Mouse (Mus musculus): ENCODE measurements at regions not wholly inside any gene's neighbourhood (a gene's known extent, or its start where the extent isn't known, plus 50 kb on each side); places are given as distances from the start of the nearest gene placed in this dataset.

GRCm38 (mm10) chr11:64655162-64655561, 218.7 kb upstream of the F930015N05Rik start:
- DNase-seq (ENCODE audit: low spot score) = peak; percentile 36

DNA sequence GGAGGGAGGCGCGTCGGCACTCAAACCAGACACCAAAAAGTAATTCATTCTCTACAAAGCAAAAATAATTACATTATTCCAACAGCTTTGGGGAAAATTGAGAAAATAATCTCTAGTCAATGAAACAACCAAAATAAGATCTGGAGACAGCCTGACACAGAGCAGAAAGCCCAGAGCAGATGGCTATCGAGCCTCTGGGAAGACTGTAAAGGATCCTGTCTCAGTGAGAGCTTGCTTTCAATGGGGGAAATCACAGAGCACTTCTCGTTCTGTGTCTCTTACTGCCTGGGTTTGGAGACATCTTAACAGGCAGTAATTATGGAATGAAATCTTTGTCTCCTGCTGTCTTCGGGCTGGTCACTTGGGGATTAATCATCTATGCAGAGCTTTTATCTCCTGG, 226.7 kb upstream of the F930015N05Rik start:
- no peak for DNase-seq (ENCODE audit: low spot score)

- no peak for DNase-seq (ENCODE audit: low spot score)
Observed at GRCm38 (mm10) chr11:64667010-64667409, 230.6 kb upstream of the F930015N05Rik start.

GRCm38 (mm10) chr11:64667521-64667920, 231.1 kb upstream of the F930015N05Rik start:
- no peak for DNase-seq (ENCODE audit: low spot score)

- no peak for DNase-seq (ENCODE audit: low spot score)
Observed at GRCm38 (mm10) chr11:64671898-64672297, 235.4 kb upstream of the F930015N05Rik start.

DNA sequence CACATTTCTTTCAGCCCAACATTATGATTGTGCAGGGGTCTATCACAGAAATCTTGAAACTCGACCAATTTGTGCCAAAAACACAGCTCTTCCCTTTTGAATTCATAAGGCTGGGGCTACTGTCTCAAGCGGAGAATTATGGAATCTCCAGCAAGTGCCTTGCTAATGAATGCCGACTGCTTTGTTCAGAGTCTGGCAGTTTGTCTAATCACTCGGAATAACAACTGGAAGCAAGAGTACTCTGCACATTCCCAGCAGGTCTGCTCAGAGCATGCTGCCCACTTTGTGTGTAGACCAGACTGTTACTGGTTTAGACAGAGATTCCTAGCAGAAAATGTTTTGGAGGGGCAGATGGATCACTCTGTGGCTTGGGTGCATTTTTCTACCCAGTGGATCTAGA, 237.1 kb upstream of the F930015N05Rik start:
- DNase-seq (ENCODE audit: low spot score) = no peak

DNA sequence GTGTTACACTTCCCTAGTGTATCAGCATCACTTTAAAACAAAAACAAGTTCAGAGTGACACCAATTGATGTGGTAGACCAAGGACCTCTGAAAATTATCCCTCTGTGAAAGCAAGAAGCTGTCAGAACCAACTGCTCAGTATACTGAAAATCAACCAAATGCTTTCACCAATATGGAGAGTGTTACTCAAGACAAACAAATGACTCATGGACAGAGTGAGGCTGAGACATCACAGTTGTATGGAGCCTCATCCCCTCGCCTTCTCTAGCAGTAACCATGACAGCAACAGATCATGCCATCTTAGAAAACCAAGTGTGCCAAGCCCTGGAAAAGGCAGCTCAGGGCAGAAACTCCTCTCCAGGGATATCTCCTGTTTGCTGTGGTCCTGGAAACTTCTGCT, 267.3 kb upstream of the F930015N05Rik start:
- DNase-seq (ENCODE audit: low spot score) = peak; percentile 25

DNA sequence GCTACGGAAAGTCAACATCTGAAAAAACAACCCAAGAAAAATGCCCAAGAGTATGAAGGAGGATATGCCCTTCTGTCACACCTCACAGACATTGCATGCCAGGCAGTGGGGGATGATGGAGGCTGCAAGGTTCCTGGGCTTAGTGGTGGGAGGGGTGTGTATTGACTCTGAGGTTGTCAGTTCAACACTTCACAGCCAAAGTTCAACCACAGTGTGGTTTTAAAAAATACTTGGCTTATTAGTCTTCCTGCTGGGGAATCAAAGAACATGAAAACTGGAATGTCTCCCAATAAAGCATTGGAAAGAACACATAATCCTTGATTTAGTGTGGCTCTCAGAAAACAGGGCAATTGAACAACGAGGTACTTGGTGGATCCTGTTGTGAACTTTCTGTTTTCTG, 267.0 kb upstream of the Elac2 start:
- DNase-seq (ENCODE audit: low spot score) = no peak

GRCm38 (mm10) chr11:64715182-64715581, 263.7 kb upstream of the Elac2 start:
- DNase-seq (ENCODE audit: low spot score) = no peak

GRCm38 (mm10) chr11:64718316-64719085, 260.3 kb upstream of the Elac2 start:
- DNase-seq (ENCODE audit: low spot score) = peak; percentile 85

GRCm38 (mm10) chr11:64726249-64726648, 252.6 kb upstream of the Elac2 start:
- no peak for DNase-seq (ENCODE audit: low spot score)

DNA sequence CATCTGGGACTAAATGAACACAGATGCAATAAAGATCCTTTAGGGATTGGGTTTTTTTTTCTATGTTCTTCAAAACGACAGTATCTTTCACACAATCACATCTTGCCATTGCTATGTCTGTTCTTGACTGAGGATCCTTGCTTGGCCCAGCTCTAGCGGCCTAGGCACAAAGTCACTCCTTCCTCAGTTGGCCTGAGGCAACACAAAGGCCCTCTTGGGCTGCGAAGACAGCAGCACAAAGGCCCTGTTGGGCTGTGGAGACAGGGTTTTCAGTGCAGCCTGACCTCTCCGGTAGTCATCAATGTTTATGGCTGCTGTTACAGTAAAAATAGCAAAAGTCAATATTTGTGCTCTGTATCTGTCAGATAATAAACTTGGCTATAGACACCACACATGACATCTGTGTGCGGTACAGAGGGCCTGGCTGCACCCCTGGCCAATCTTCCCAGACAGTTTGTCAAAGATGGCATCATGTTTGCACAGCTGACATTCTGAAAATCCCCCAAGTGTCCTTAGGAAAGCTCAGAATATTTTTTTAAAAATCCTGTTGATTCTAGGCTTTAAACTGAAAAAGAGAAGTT, 250.9 kb upstream of the Elac2 start:
- no peak for DNase-seq (ENCODE audit: low spot score)

GRCm38 (mm10) chr11:64738948-64739347, 239.9 kb upstream of the Elac2 start:
- no peak for DNase-seq (ENCODE audit: low spot score)

DNA sequence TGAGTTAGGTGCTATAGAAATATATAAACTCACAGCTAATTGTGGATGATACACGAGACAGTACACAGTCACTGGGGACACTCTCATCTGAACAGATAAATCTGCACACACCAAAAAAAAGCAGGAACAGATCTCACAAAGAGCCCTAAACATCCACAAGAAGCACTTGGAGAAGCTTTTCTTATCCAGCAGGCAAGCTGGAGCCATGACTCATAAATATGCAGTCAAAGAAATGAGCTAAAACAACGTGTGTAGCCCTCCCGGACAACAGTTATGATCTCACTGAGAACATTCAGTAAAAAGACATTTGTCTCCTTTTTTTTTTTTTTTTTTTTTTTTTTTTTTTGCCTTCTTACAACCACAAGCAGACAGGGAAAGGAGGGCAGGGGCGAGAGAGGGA, 235.1 kb upstream of the Elac2 start:
- no peak for DNase-seq (ENCODE audit: low spot score)

DNA sequence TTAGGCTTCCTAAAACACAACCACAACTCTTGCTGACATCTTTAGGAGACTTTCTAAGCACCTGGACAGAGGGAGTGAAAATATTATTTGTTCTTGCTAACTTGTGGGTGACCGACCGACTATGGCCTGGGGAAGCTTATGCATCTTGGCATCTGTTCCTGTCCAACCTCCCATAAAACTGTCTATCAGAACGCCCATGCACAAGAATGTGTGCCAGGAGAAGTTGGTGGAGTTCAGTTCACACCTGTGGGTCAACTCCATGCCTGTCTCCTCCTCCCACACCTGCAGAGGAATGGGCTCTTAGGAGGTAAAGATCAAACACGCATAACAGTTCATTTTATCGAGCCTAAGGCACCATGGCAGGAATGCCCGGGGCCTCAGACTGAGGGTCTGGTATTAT, 232.7 kb upstream of the Elac2 start:
- DNase-seq (ENCODE audit: low spot score) = no peak

DNA sequence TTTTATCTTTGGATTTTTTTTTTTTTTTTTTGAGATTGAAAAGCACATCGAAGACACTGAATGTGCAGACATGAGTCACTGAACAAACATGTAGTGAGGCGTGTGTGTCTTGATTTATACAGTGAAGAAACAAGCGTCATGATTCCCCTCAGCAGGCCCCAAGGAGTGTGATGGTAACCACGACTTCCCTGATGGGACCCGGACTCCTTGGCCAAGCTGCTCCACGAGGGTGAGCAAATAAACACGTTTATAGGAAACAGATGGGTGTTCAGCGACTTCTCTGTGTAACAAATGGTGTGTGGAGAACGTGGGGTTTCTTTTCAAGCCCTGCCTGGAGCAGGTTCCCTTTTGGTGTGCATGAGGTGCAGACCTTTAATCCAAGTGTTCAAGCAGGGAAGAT, 228.9 kb upstream of the Elac2 start:
- no peak for DNase-seq (ENCODE audit: low spot score)

GRCm38 (mm10) chr11:64752299-64752698, 226.5 kb upstream of the Elac2 start:
- DNase-seq (ENCODE audit: low spot score) = no peak

DNA sequence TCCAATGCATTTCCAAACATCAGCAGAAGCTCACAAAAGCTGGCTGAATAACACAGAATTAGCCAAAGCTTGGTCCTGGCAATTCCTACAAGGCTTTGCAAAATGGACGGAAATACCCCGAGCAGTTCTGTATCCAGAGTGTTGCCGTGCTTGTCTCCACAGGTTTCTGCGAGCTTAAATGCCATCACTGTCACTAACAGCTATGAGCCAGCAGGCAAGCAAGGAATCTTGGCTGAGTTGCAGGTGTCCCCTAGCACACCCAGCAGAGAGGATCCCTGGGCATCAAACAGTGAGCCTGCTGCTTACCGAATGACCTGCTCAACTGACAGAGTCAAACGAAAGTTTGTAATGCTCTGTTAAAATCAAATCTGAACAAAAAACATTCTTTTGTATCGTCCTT, 226.0 kb upstream of the Elac2 start:
- DNase-seq (ENCODE audit: low spot score) = no peak

GRCm38 (mm10) chr11:64754076-64754475, 224.8 kb upstream of the Elac2 start:
- DNase-seq (ENCODE audit: low spot score) = no peak

- no peak for DNase-seq (ENCODE audit: low spot score)
Observed at GRCm38 (mm10) chr11:64755563-64755962, 223.3 kb upstream of the Elac2 start.

- no peak for DNase-seq (ENCODE audit: low spot score)
Observed at GRCm38 (mm10) chr11:64760626-64761025, 218.2 kb upstream of the Elac2 start.

GRCm38 (mm10) chr11:64762755-64763154, 216.1 kb upstream of the Elac2 start:
- no peak for DNase-seq (ENCODE audit: low spot score)

- DNase-seq (ENCODE audit: low spot score) = no peak
Observed at GRCm38 (mm10) chr11:64764056-64764455, 214.8 kb upstream of the Elac2 start.

- DNase-seq (ENCODE audit: low spot score) = no peak
Observed at GRCm38 (mm10) chr11:64776691-64777090, 202.1 kb upstream of the Elac2 start.
